In genomic region chr13:114848945-114849344, GRCm38 (mm10) we compare ENCODE assay signal across 10 mouse cellular contexts.
"Had no signal": no experiment of that assay in that cellular context is flagged by ENCODE, and none has a peak within 500 bp of the region (broad histone marks: within the 10 kb centered on the region; RNA-seq: fewer than 3 reads in every experiment).

No protein-coding gene starts in this region.

- ATAC-seq: liver, embryonic 12.5 days; midbrain, embryonic 15.5 days had no signal

- DNase-seq: kidney, adult 8-10 months; kidney, postnatal 25 days; lung, embryonic 14.5 days; lung, postnatal 14 days; right cerebral cortex, adult 18-20 months; right cerebral cortex, postnatal 25 days; thymus, adult 2 months; thymus, postnatal 36 days had no signal
